Mouse (Mus musculus) c-Kit-positive CD71-positive TER-119-positive erythroid progenitor cells, embryonic 14.5 days (primary cell): ENCODE measurements around the gene Snapc4.
A peak's percentile ranks its signal among the peaks of the same experiment; 100 is the strongest.
"Not testable (repeated sequence)": the region's sequence is repeated elsewhere in the genome, so short reads cannot be mapped to it uniquely, and the experiment has no call there.

Experiments
- DNase-seq: peaks from one replicate; pipeline ENCODE4 v3.0.0-alpha.2; 2013; ENCODE audit warnings: low spot score

Gene Snapc4

GRCm38 (mm10) chr2:26380131-26380771 is at the start of gene Snapc4:
Gene Snapc4, minus strand, starts transcription at chr2:26380653.
- peak; percentile 77 for DNase-seq

DNA sequence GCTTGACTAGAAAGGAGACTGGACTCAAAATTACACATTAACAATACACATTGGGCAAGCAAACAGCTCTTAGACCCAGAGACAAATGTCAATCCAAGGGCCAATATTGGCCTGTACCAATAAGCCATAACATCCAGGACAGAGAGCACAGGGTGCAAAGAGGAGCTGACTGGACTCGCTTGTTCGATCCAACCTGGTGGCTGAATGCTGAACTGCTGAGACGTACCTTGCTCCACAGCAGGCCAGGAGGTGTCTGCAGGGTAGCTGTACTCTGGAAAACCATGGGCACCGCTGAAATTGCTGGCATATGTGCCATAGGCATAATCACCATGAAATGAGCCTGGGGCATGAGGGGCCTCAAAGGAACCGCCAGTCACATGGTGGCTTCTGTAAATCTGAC is 49.4 kb upstream of the Snapc4 start:
- DNase-seq, result no peak

GRCm38 (mm10) chr2:26424541-26424940 is 44.1 kb upstream of the Snapc4 start:
- no peak for DNase-seq

GRCm38 (mm10) chr2:26423086-26423485 is 42.6 kb upstream of the Snapc4 start:
- no peak for DNase-seq

DNA sequence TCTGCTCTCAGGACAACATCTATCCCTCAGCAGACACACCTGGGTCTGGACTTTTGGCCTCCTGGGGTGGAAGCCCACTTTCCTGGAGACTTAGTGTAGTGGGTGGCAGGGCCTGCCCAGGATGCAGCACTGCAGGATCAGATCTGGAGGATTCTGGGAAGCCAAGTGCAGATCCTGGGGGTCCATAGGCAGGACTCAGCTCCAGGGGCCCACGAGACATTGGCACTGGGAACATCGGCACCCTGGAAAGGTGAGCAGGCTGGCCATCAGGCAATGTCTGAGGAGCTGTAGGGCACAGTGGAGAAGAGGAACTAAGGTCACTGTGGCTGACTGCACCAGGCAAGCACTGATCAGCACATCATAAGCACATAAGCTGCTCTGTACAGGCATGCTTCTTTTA is 41.5 kb upstream of the Snapc4 start:
- DNase-seq, result no peak

GRCm38 (mm10) chr2:26418120-26418519 is 37.7 kb upstream of the Snapc4 start:
- no peak for DNase-seq

GRCm38 (mm10) chr2:26417066-26417465 is 36.6 kb upstream of the Snapc4 start:
- peak; percentile 27 for DNase-seq

- no peak for DNase-seq
Measured at GRCm38 (mm10) chr2:26410931-26411411, 30.5 kb upstream of the Snapc4 start.

- no peak for DNase-seq
Measured at GRCm38 (mm10) chr2:26410091-26410490, 29.6 kb upstream of the Snapc4 start.

- DNase-seq, result no peak
Measured at GRCm38 (mm10) chr2:26409362-26409761, 28.9 kb upstream of the Snapc4 start.

DNA sequence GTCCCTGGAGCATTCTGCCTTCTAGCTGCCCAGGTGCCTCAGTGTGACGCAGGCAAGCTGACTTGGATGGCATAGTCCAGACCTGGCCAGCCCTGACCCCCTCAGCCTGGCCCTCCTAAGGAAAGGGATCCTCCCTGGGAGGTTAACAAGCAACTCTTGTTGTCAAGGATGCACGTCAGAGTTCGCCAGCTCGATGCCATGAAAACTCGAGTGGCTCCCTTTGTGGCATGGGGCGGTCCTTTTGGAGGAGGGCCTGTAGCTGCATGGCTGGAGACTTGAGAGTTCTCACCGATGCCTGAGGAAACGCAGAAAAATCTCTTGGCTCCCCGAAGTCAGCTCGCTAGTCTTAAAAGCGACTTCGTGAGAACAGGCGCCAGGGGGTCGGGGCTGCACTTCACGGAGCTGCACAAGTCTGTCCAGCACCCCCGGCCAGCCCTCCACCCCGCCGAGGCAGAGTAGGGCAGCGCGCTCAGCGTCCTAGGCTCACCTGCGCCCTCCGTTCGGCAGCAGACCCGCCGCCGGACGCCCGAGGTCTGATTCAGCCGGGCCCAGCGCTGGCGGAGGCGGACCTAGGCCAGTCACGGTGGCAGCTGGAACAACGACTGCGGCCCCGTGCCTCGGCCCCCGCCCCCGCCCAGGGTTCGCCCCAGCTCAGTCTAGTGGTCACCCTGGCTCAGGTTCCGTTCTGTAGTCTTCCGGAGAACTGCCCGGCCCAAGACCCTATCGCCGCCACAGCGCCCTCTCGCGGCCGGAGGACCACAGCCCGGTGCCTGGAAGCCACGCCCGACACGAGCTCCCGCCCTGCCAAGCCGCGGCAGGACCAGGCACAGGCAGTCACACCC is 28.3 kb upstream of the Snapc4 start, which contains the start of gene Inpp5e:
Inpp5e (minus strand) TSS at position 689 of the 842 bp plus-strand sequence.
- DNase-seq, result peak; percentile 94

- DNase-seq, result no peak
Measured at GRCm38 (mm10) chr2:26403306-26403705, 22.9 kb upstream of the Snapc4 start.

GRCm38 (mm10) chr2:26402265-26402664 is 21.8 kb upstream of the Snapc4 start:
- no peak for DNase-seq

DNA sequence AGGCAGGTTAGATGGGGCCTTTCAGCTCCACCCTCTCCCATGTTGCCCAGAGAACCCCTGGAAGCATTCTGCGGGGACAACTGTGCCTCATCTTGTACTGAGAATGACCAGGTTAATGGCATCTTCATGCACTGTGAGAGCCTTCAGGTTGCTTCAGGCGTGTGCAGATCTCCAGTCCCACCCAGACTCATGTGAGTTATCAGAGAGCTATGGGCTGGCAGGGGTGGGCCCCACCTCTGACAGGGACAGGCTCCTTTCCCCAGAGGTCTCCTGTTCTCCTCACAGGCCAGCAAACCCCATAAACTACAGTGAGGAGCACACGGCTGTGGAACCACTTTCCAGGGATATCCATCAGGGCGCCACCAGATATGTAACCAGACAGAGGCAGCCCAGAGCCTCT is 20.6 kb upstream of the Snapc4 start:
- DNase-seq, result no peak

GRCm38 (mm10) chr2:26400296-26400695 is 19.8 kb upstream of the Snapc4 start:
- DNase-seq, result no peak

DNA sequence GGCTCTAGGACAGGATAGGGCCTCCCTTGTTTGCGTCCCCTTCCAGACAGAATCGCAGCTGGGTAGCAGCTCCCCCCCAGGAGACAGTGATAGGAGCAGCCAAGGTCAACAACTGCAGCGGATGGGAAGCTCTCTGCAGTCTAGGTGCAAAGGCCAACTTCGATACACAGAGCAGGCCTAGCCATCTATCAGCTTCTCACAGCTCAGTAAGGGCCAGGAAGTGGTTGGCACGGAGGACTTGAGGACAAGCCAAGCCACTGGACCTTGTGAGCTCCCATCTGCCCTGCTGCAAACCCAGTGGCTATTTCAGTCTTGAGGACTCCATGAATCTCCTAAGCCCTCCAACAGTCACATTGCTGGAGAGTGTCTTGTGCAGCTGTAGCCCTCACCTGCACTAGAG is 19.2 kb upstream of the Snapc4 start:
- no peak for DNase-seq

DNA sequence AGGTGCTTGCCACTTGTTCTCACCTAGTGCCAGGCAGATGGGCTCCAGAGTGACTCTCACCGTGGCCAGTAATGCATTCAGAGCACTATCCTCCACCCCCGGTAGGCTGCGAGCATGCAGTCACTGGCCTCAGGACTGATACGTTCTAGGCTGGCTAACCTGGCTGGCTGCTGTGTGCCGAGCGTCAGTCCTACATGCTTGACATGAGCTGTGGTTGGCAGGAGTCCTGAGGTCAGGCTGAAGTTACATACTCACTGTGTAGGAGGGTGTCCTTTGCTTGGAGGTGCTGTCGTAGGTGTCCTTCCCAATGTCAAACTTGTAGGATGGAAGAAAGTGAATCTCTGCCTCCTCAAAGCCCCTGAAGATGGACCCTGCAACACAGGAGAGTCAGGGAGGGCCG is 18.5 kb upstream of the Snapc4 start:
- DNase-seq, result no peak

GRCm38 (mm10) chr2:26391617-26392016 is 11.2 kb upstream of the Snapc4 start:
- no peak for DNase-seq

DNA sequence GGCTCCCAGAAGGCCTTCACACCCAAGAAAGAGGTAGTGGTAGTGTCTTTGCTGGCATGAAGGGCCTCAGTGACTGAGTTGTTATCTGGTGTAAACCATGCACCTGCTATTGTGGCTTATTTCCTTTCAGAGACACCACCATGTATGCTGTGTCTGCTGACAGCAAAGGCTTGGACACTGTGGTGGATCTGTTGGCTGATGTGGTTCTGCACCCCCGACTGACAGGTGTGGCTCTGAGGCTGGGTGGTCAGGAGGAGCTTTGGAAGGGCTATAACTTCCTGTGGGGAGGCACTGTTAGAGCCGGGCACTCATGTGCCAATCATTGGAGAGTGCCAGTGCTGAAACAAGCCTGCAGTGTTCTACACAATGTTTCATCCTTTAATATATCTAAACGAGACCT is 10.5 kb upstream of the Snapc4 start:
- no peak for DNase-seq

- peak; percentile 75 for DNase-seq
Measured at GRCm38 (mm10) chr2:26389154-26389690, 8.8 kb upstream of the Snapc4 start, which contains the start of the genes Entr1 and Pmpca. Gene Entr1, minus strand, starts transcription at chr2:26389316. Gene Pmpca, plus strand, starts transcription at chr2:26389339.

DNA sequence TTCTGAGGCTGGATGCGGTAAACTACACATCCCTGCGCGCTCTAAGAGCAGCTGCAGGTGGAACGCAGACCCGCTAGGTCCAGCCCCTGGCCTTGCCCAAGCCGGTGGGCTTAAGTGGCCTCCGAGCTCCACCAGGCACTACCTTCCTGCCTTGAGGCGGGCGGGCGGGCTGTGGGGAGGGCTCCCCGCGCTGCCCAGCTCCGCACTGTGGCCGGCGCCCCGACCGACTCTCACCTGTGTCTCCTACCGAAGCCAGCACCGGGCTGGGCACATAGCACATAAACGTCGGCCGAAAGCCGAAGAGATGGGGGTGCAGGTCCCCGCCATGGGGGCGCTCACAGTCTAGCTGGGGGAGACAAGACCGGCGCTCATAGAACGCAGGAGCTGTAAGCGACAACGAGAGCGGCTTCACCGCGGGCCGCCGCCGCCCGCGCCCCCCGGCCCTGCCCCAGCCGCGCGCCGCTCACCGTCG is 8.3 kb upstream of the Snapc4 start:
- DNase-seq, result peak; percentile 12

DNA sequence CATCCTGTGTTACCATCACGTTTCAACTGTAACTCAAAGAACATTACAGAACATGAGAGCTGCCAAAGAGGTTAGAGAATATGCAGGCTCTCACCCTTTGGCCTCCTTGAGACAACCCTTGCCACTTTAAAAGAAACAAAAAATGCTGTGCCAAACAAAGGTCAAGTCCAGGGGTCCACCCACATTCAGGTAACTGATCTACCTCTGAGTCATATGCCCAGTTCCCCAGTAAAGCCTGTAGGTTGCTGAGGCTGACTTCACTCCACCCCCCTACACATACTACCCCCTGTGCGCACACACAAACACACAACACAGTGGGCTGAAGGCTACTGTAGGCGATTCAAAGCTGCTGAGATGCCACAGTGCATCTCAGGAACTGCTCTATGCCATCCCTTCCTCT is 7.3 kb upstream of the Snapc4 start:
- DNase-seq, result no peak

- DNase-seq, result not testable (repeated sequence)
Measured at GRCm38 (mm10) chr2:26380871-26381270, 418 bp upstream of the Snapc4 start.
